Mouse (Mus musculus): ENCODE measurements at regions not wholly inside any gene's neighbourhood (a gene's known extent, or its start where the extent isn't known, plus 50 kb on each side); places are given as distances from the start of the nearest gene placed in this dataset.

- no peak for DNase-seq (ENCODE audit: low spot score)
These were observed 99.7 kb upstream of the Arid5b start for GRCm38 (mm10) chr10:68378212-68378611.

- DNase-seq (ENCODE audit: low spot score) = no peak
These were observed 98.9 kb upstream of the Arid5b start for GRCm38 (mm10) chr10:68377479-68377878.

DNA sequence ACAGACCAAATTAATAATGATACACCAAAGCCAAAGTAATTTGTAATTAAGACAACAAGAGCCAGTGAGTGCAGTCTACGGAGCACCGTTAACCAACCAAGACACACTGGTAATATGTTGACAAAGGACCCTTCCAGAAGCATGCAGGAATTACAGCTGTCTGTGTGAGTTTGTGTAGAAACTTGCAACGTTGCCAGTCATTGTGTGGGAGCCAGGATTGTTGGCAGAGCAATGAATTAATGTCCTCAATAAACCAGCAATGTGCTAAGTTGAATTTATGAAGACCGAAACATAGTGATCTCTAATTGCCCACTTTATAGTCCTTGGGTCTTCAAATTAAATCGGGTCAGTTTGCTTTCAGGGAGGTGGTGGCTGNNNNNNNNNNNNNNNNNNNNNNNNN is 95.3 kb upstream of the Arid5b start:
- no peak for DNase-seq (ENCODE audit: low spot score)

DNA sequence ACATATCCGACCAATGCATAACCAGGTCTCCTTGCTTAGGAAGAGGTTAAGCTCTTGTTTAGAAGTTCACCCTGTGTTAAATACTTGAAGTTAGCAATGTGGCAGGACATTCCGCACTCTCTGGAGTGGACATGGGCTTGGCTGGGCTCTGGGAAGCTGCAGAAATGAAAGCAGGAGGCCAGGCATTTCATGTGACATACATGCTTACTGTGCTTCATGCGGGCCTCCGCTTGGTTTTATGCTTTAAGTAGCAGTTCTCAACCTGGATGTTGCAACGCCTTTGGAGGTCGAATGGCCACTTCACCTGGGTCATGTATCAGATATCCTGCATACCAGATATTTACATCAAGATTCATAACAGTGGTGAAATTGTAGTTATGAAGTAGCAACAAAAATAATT is 93.2 kb upstream of the Arid5b start:
- no peak for DNase-seq (ENCODE audit: low spot score)

DNA sequence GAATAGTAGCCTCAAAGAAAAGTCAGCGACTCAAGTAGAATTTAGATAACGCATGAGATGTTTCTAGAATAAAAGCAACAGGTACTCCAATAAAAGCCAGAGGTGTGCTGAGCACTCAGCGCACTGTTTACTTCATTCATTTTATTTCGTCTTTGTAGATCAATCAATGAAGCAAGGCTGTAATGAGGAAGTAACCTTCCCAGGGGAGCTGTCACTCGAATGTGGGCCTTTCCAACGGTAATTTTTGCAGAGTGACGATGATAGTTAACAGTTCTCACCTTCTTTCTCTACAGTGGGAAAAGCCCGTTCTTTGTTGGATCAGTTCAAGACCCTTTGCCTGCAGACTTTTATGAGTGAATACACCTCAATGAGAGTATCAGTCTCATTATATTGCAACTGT is 92.4 kb upstream of the Arid5b start:
- no peak for DNase-seq (ENCODE audit: low spot score)

DNA sequence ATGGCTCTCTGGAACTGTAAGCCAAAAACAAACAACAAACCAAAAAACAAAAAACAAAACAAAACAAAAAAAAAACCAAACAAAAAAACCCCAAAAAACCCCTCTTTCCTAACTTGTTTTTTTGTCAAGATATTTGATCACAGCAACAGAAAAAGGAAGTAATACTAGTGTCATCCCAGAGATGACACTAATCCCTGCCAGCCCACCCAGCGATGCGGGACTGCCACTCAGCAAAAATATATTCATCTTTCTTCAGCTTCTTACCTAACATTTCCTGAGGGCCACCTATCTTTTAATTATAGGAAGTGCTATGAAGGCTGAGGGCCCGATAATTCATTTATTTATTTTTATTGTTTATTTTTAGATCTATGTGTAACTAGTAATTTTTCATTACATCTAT is 88.3 kb upstream of the Arid5b start:
- no peak for DNase-seq (ENCODE audit: low spot score)

GRCm38 (mm10) chr10:68360765-68361483 is 82.4 kb upstream of the Arid5b start:
- DNase-seq (ENCODE audit: low spot score) = no peak

GRCm38 (mm10) chr10:68359135-68359534 is 80.6 kb upstream of the Arid5b start:
- no peak for DNase-seq (ENCODE audit: low spot score)

DNA sequence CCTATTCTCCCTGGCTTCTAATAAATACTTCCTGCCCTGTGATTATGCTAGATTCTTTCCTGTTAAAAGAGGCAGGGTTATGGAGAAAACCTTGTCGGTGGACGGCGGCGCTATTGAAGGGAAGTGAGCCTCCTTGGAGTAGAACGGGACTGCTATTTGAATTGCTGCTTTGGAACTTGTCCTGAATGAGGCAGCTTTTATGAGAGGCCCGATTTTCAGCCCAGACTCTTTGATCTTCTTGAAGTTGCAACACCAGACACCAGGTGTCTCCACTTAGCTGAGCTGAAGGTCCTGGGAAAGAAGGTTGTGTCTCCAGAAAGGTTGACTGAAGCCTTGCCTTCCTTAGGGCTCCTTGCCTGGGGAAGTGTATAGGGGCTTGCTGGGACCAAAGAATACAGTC is 78.4 kb upstream of the Arid5b start:
- DNase-seq (ENCODE audit: low spot score) = peak; percentile 44

GRCm38 (mm10) chr10:68356521-68356920 is 78.0 kb upstream of the Arid5b start:
- DNase-seq (ENCODE audit: low spot score) = no peak

DNA sequence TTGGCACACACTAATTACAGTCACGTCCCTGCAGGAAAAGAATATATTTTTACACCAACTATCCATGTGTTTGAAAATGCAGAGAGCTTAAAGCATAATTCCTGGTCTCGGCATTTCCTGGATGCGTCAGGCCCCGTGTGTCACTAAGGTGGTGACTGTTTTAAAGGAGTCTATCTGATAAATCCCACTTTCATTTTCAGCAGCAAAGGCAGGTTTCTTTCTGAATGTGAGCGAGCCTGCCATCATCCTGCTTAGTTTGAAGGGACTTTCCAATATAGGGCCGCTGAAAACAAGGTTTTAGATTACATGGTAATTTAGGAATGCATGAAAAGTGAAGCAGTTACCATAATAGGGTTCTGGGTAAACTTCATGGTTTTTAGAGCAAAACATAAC is 77.5 kb upstream of the Arid5b start:
- no peak for DNase-seq (ENCODE audit: low spot score)

DNA sequence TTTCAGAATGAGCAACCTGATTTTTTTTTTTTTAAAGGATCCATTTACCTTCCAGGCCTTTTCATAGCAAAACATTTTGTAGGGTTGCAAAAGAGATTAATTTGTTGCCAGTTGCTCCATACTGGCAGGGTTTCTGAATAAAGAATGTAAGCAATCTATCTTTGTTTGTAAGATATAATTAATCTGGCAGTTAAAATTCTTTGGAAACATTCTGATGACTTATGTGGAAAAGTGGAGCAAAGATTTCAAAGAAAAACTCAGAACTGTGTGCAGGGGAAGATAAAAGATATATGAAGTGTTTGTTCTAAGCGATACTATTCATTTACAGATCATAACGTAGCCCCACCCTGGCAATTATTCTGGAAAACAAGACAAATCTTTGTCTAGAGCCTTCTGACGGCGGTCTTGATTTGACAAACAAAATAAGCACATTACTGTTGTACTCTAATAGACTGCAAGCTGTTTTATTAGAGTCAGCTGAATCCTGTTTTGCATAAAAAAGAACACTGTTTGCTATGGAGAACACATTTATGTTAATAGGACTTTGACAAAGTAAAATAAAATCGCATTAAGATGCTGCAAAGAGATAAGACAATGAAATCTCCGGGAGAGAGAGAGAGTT is 77.0 kb upstream of the Arid5b start:
- DNase-seq (ENCODE audit: low spot score) = no peak

GRCm38 (mm10) chr10:68354335-68355231 is 76.0 kb upstream of the Arid5b start:
- no peak for DNase-seq (ENCODE audit: low spot score)

GRCm38 (mm10) chr10:68353692-68354232 is 75.2 kb upstream of the Arid5b start:
- DNase-seq (ENCODE audit: low spot score) = peak; percentile 21

DNA sequence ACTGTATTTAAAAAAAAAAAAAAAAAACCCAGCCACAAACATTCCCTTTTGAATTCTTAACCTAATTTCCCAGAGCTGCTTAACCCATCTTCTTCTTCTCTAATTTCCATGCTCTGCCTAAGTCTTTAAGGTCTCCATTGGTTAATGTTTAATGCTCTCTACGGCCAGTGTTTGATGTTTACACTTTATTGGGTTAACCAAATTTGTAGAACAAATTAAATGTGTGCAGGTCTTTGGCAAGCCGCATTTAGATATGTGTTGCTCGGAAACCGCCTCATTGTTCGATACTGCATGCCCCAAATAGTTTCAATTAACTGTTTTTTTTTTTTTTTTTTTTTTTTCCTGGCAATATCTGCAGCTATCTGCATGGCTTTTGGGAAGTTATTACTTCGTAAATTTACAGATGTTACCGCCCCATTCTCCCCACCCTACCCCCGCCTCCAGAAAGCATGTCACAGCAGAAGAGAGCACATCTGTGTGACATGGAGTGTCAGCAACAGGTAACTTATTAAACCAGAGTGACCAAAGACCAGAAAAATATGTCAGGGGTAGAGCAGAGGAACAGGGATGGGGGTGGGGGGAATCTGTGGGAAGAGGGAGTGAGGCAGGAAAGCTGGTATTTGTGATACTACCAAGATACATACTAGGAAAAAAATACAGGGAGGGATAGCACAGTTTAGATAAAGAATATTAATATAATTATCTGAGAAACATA is 73.5 kb upstream of the Arid5b start:
- no peak for DNase-seq (ENCODE audit: low spot score)

GRCm38 (mm10) chr10:68351441-68351840 is 72.9 kb upstream of the Arid5b start:
- DNase-seq (ENCODE audit: low spot score) = no peak

GRCm38 (mm10) chr10:68350798-68351197 is 72.3 kb upstream of the Arid5b start:
- DNase-seq (ENCODE audit: low spot score) = no peak

- no peak for DNase-seq (ENCODE audit: low spot score)
These were observed 69.3 kb upstream of the Arid5b start for GRCm38 (mm10) chr10:68347806-68348205.

- DNase-seq (ENCODE audit: low spot score) = no peak
These were observed 66.6 kb upstream of the Arid5b start for GRCm38 (mm10) chr10:68344991-68345720.

- no peak for DNase-seq (ENCODE audit: low spot score)
These were observed 65.7 kb upstream of the Arid5b start for GRCm38 (mm10) chr10:68344211-68344610.

DNA sequence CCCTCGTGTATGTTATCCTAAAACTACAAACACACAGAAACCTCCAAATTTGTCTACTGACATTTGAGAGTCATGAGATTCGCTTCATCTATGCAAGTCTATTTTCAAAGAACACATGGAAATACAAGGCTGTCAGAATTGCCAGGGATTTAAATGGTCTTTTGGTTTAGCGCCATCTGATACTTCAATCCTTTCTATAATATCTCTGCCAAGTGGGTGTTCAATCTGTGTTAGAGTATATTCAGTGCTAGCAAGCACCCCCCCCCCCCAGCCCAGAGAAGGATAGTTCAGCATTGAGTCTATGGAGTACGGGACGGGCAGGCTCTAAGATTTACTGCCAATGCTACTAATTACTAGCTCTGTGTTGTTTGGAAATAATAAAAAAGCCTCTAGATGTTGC is 55.5 kb upstream of the Arid5b start:
- DNase-seq (ENCODE audit: low spot score) = no peak
